Mouse (Mus musculus): ENCODE data around the gene Srm.

Gene Srm

GRCm38 (mm10) chr4:148591171-148591630 is at the start of gene Srm:
Gene Srm (plus strand): TSS chr4:148591503.
- in situ Hi-C loops (cut with MboI; ENCODE audit: low sequenced_read_pairs), result no loop called here

DNA sequence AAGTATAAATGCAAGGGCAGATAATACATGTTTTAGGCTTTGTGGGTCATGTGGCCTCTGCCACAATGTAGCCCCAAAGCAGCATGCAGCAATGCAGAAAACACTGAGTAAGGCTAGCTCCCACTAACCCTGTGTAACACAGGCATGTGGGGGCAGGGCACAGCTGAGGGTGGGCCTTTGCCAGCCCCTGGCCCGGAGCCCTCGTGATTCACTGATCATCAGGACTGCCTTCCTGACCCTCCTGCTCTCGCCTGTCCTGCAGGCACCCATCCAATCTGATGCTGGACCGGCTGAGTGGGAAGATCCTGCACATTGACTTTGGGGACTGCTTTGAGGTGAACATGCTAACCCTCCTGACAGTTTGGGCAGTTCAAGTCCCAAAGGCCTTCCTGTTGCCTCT is 42.2 kb upstream of the Srm start:
- in situ Hi-C loops (cut with MboI; ENCODE audit: low sequenced_read_pairs), result no loop called here

GRCm38 (mm10) chr4:148557766-148558165 is 33.5 kb upstream of the Srm start:
- in situ Hi-C loops (cut with MboI; ENCODE audit: low sequenced_read_pairs), result no loop called here

DNA sequence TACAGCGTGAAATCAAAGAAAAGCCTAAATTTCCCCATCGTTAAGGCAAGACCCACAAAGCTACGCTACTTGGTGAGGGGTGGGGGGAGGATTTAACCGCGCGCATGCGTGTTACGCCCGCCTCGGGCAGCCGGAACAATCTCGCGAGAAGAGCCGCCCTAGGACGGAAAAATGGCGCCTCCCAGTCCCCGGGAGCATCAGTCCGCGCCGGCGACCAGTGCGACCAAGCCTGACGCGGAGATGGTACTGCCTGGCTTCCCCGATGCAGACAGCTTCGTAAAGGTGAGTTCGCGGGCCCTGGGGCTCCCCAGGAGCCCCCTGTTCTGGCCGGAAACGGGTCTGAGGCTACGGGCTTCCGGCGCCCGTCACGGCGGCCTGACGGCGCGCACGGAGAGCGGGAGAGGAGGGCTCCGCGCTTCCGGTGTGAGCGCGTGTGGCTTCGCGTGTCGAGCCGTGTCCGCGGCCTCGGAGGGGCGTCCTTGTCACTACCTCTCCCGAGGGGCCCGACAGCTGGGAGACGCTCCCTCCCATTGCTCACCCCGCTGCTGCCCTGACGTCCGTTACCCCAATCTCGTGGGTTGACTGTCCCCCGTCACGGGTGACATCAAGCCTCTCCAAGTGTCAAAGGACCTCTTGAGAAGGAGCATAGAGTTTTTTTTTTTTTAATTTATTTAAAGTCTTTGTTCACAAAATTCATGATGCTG is 32.9 kb upstream of the Srm start, which contains the start of gene Exosc10:
Gene Exosc10 (plus strand): TSS at position 133 of the 704 bp plus-strand sequence.
- in situ Hi-C loops (cut with MboI; ENCODE audit: low sequenced_read_pairs), result no loop called here

- in situ Hi-C loops (cut with MboI; ENCODE audit: low sequenced_read_pairs), result no loop called here
Observed at GRCm38 (mm10) chr4:148562676-148563075, 28.6 kb upstream of the Srm start.

DNA sequence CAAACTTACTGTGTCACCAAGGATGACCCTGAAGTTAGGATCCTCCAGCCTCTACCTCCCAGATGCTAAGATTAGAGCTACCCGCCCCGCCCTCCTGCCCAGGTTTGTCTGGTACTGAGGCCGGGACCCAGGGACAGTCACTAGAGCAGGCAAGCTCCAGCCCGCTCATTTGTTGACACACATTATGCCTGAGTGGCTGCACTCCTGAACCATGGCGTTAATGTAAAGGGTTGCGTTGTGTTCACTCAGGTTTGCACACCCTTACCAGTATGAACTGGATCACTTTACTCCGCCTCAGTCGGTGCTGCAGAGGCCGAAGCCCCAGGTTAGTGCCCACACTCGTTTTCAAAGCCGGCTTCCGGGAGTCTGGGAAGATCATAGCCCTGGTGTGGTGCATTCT is 27.7 kb upstream of the Srm start:
- in situ Hi-C loops (cut with MboI; ENCODE audit: low sequenced_read_pairs), result no loop called here

GRCm38 (mm10) chr4:148570138-148570537 is 21.2 kb upstream of the Srm start:
- in situ Hi-C loops (cut with MboI; ENCODE audit: low sequenced_read_pairs), result no loop called here

- in situ Hi-C loops (cut with MboI; ENCODE audit: low sequenced_read_pairs), result no loop called here
Observed at GRCm38 (mm10) chr4:148570693-148571295, 20.5 kb upstream of the Srm start.

DNA sequence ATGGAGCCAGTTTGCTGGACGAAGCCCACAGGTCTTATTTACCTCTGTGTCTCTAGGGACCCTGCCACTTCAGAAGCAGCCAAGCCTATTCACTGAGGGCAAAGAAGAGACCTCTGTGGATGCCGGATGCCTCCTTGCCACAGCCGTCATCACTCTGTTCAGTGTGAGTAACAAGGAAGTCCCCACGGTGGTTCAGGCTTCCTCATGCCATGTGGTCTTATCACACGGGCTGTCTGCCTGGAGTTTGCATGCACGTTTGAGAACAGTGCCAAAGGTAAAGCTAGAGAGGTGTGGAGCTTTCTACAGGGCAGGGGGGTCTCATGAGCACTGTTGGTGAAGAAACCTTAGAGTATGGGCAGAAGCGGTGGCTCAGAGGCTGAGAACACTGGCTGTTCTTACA is 18.1 kb upstream of the Srm start:
- in situ Hi-C loops (cut with MboI; ENCODE audit: low sequenced_read_pairs), result no loop called here

DNA sequence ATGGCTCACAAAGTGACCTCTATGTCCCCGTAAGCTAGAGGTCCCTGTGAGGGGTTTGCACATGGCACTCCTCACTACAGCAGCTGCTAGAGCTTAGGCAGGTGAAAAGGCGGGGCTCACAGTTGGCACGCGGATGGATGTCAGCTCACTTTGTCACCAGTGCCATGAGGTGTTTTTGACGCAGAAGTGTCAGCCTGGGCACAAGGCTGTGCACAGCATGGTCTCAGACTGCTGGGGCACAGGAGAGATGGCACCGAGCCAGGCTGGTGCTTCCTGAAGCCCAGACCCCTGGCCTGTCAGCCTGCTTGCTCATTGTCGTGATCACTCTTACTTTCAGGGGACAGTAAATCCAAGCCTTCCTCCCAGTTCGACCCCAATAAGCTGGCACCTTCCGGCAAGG is 10.5 kb upstream of the Srm start:
- in situ Hi-C loops (cut with MboI; ENCODE audit: low sequenced_read_pairs), result no loop called here

GRCm38 (mm10) chr4:148581422-148581821 is 9.9 kb upstream of the Srm start:
- in situ Hi-C loops (cut with MboI; ENCODE audit: low sequenced_read_pairs), result no loop called here

DNA sequence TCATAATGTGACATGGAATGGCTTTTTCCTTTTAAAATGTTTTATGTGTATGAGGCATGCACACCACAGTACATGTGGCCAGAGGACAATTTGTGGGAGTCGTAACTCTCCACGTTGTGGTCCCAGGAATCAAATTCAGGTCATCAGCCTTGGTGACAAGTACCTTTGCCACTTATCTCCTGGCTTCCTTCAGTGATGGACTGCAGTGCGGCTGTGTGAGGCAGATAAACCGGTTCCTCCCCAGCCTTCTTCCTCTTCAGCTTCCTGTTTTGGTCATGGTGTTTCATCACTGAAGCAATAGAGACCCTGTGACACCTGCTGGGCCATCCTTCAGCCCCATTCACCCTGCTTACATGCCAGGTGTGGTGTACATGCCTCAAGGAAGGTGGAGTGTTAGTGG is 8.0 kb upstream of the Srm start:
- in situ Hi-C loops (cut with MboI; ENCODE audit: low sequenced_read_pairs), result no loop called here

- in situ Hi-C loops (cut with MboI; ENCODE audit: low sequenced_read_pairs), result no loop called here
Observed at GRCm38 (mm10) chr4:148586648-148587047, 4.7 kb upstream of the Srm start.

- in situ Hi-C loops (cut with MboI; ENCODE audit: low sequenced_read_pairs), result no loop called here
Observed at GRCm38 (mm10) chr4:148588793-148589192, 2.5 kb upstream of the Srm start.

- in situ Hi-C loops (cut with MboI; ENCODE audit: low sequenced_read_pairs), result no loop called here
Observed at GRCm38 (mm10) chr4:148589565-148589964, 1.7 kb upstream of the Srm start.

- in situ Hi-C loops (cut with MboI; ENCODE audit: low sequenced_read_pairs), result no loop called here
Observed at GRCm38 (mm10) chr4:148590421-148591170, 707 bp upstream of the Srm start.

DNA sequence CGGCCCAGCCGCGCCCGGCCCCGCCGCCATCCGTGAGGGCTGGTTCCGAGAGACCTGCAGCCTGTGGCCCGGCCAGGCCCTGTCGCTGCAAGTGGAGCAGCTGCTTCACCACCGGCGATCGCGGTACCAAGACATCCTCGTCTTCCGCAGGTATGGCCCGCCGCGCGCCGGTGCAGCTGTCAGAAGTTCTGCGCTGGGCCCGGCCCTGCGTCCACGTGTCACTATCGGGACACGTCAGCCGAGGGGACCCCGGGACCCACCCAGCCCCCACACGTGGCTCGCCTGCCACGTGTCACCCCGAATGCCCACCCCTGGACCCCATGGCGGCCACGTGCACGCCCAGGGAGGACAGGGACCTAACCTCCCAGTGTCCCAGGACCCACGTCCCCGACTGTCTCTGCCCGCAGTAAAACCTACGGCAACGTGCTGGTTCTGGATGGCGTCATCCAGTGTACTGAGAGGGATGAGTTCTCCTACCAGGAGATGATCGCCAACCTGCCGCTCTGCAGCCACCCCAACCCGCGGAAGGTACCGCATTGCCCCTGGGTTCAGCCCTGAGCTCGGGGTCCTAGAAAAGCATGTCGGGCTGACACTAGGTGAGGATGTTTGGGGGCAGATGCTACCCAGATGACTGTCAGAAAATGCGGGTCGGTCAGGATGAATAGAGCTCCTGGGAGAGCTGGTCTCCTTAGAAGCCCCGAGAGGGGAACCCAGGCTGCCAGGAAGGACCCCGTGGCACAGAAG is 506 bp downstream of the Srm start:
- in situ Hi-C loops (cut with MboI; ENCODE audit: low sequenced_read_pairs), result no loop called here

DNA sequence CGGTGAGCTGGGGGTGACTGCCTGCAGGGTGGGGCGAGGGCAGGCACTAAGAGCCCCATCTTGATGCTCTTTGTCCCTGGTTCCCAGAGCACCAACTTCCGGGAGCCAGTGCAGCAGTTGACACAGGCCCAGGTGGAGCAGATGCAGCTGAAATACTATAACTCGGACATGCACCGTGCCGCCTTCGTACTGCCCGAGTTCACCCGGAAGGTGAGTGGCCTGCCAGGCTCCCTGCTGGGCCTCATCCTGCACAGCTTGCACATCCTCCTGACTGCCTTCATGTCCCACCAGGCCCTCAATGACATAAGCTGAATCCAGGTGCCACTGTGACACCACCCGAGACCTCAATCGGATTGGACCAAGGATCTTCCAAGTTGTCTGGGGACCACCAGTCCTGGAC is 2.7 kb downstream of the Srm start:
- in situ Hi-C loops (cut with MboI; ENCODE audit: low sequenced_read_pairs), result no loop called here

- in situ Hi-C loops (cut with MboI; ENCODE audit: low sequenced_read_pairs), result no loop called here
Observed at GRCm38 (mm10) chr4:148595916-148596315, 4.6 kb downstream of the Srm start.

GRCm38 (mm10) chr4:148596731-148597130 is 5.4 kb downstream of the Srm start:
- in situ Hi-C loops (cut with MboI; ENCODE audit: low sequenced_read_pairs), result no loop called here

DNA sequence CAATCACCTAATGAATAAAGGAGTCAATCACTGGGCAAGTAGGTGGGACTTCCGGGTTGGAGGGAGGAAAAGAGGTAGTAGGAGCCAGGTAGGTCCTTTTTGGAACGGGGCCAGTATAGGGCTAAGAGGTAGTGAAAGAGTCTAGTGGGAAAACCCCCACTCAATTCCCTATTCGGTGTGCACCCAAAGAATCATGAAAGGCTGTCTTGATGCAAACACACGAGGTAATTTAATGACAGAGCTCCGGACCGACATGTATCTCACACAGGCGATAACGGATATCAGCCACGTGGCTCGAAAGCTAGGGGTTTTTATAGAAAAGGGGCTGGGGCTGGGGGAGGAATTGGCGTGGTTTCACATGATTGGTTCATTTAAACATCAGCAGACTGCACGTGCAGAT is 7.5 kb downstream of the Srm start:
- in situ Hi-C loops (cut with MboI; ENCODE audit: low sequenced_read_pairs), result no loop called here
